Mouse (Mus musculus): ENCODE data around the gene Phykpl. TPM values are rescaled to one million over a fixed set of nuclear protein-coding genes. Genes with fewer than 3 reads are reported as not detected.

Phykpl gene
- total RNA-seq, 2 experiments from 2014 or later: 13.1 to 15.7 TPM

Other genes with a start within 250 kb of the Phykpl start
- gene Hnrnpab, start 22.1 kb downstream of the Phykpl start, total RNA-seq (2021): 100 to 1,000 TPM in 1 of 2 experiments, 10 to 100 TPM in 1; 93.4 to 103 TPM
- gene Nhp2, start 35.0 kb downstream of the Phykpl start, total RNA-seq (2021): 10 to 100 TPM; 21.0 to 24.7 TPM
- 10 to 100 TPM in 1 of 2 experiments, 1 to 10 TPM in 1; 8.5 to 12.1 TPM for gene Rmnd5b, start 51.1 kb downstream of the Phykpl start, total RNA-seq (2021)
- 1 to 10 TPM; 3.3 to 6.0 TPM for gene N4bp3, start 66.1 kb downstream of the Phykpl start, total RNA-seq (2021)
- gene D930048N14Rik, start 66.2 kb downstream of the Phykpl start, total RNA-seq (2021): under 1 TPM; 0.18 to 0.30 TPM
- 10 to 100 TPM; 31.8 to 32.0 TPM for gene 0610009B22Rik, start 104.1 kb downstream of the Phykpl start, total RNA-seq (2021)
- gene Sec24a, start 178.9 kb downstream of the Phykpl start, total RNA-seq (2021): 10 to 100 TPM; 38.8 to 42.3 TPM
- gene Sar1b, start 178.9 kb downstream of the Phykpl start, total RNA-seq (2021): 100 to 1,000 TPM; 428 to 446 TPM